Mouse (Mus musculus) lung, adult 2 months (tissue): ENCODE data around the gene B4galt5. TPM values are rescaled to one million over a fixed set of nuclear protein-coding genes. Genes with fewer than 3 reads are reported as not detected.

ENCODE experiments used
- DNase-seq: peaks from one replicate; pipeline ENCODE4 v3.0.0; 2022
- H3K4me1 ChIP-seq: fragments of 200-500 bp; 2 replicates; pipeline ENCODE4 v1.6.1; 2011; ENCODE audit warnings: low read length; ENCODE audit not compliant: control insufficient read depth, insufficient read depth
- H3K4me3 ChIP-seq: fragments of 200-500 bp; replicated peaks from 2 replicates; pipeline ENCODE3; 2011; ENCODE audit warnings: low read depth, mild to moderate bottlenecking, control low read depth, low read length; ENCODE audit errors: extremely low read depth
- CTCF ChIP-seq: fragments of 200-500 bp; IDR thresholded peaks from 2 replicates; pipeline ENCODE4 v1.5.1; 2011; ENCODE audit warnings: mild to moderate bottlenecking, low read length, control low read depth; ENCODE audit not compliant: insufficient read depth
- POLR2A ChIP-seq: fragments of 200-500 bp; IDR thresholded peaks from 2 replicates; pipeline ENCODE4 v1.6.1; 2011; ENCODE audit warnings: low read depth, mild to moderate bottlenecking, control low read depth, low read length, borderline replicate concordance; ENCODE audit errors: extremely low read depth
- WGBS: fragments of 180-500 bp; shearing (Covaris S2); methylation state at CpG from one replicate; pipeline ENCODE4 v1.1.7; 2018; 5-methylcytosine and 5-hydroxymethylcytosine counted together
- polyA plus RNA-seq: library from polyadenylated mRNA; depleted of rRNA; stranded (reverse); fragments of >200 nt; gene quantifications from 2 replicates; pipeline ENCODE4 v1.2.3, GENCODE M21; 2012

The B4galt5 gene
- polyA plus RNA-seq, 1 experiment: 20.5 TPM

DNA sequence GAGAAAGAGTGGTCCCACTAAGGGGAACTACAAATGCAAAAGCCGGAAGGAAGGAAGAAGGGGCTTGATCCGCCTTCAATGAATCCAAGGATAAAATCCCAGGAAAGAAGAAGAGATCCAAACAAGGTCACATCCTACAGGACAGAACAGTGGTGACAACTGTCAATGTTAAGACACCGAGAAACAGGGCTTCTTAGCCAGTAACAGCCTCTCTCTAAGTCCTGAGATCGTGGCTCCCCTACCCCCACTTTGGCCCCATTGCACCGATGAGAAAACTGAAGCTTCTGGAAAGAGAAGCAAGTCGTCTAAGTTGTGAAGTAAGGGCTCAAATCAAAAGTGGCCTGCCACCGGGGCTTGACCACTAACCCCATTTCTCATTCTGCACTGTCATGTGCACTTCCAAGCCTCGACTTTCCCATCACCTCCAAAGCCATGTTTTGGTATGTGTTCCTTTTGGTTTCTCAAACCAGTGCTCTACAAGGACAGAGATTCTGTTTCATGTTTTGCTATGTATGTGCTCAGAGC is 1.2 kb upstream of the B4galt5 start:
- peaks cover 15% of the 10 kb centered on the region for H3K4me1 ChIP-seq
- DNase-seq: no peak
- 42% methylated on average over 8 of the region's 8 CpGs for WGBS
- no peak overlapping the region for H3K4me3 ChIP-seq
- TF ChIP-seq POLR2A (no peak), CTCF (no peak)

DNA sequence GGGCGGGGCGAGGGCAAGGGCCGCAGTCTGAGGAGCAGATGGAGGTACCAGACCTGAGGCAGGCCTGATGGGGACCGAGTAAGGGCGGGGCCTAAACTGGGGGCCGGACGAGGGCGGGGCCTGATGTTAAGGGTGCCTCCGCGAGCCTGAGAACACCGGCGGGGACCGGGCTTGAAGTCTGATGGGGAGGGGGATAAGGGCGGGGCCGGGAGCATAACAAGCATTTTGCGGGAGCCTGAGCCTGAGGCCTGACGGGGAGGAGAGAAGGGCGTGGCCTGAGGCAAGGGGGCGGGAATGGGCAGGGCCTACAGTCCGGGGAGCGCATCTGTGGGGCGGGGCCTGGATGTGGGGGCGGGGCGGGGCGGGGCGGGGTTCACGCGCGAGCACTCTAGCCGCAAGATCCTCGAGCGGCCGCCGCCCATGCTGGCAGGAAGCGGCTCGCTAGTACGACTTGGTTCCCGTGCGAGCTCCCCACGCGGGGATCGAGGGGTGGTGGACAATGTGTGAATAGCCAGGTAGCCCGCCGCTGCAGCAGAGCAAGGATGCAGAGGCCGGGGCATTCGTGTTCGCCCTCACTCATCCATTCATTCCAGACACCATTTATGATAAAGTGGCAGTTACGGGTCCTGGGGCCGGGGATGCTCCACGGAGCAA is 427 bp upstream of the B4galt5 start:
- H3K4me3 ChIP-seq: peak overlapping the region; percentile 52
- DNase-seq: peak; percentile 92
- TF ChIP-seq POLR2A (peak; percentile 40; the same call in 1 of the 2 replicates), CTCF (no peak)
- 1% methylated on average over 46 of the region's 50 CpGs for WGBS
- peaks cover 15% of the 10 kb centered on the region for H3K4me1 ChIP-seq

DNA sequence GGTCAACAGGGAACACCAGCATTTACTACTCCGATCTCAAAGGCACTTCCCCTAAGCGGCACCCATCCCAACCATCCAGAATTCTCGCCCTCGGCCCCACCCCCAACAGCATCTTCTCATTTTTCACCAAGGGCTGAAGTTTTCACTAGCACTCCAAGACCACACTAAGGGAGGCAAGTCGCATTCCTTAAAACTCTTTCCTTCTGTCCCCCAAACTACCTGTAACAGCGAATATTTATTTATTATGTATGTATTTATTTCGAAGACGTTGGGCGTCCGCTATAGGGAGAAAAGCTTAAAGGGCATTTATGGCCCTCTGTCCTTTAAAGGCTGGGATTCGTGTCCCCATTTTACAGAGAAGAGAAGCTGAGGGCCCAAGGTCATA is 1.0 kb downstream of the B4galt5 start:
- WGBS: 7% methylated on average over 11 of the region's 11 CpGs
- Histone ChIP-seq H3K4me1 (peaks cover 15% of the 10 kb centered on the region), H3K4me3 (peak overlapping the region; percentile 59)
- TF ChIP-seq POLR2A: no peak
- TF ChIP-seq CTCF: no peak
- DNase-seq: no peak

DNA sequence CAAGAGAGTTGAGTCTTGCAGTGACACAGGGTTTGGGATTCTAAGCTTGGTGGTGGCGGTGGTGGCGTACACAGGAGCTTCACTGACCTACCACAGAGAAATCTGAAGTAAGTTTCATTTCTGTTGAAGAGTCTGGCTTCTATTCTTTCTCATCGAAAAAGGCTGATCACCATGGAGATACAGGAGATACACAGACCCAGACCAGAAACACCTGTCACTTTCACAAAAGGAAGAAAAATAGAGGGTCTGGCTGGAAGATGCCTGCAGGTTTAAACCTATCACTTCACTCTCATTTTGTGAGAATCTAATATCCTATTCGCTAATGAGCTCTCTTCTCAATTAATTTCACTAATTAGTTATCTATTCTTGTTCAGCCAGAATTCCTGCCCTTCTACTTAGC is 1.6 kb downstream of the B4galt5 start:
- Histone ChIP-seq H3K4me3 (no peak overlapping the region), H3K4me1 (peaks cover 12% of the 10 kb centered on the region)
- WGBS: 68% methylated on average over 4 of the region's 4 CpGs
- no peak for TF ChIP-seq CTCF
- no peak for TF ChIP-seq POLR2A
- DNase-seq: no peak

DNA sequence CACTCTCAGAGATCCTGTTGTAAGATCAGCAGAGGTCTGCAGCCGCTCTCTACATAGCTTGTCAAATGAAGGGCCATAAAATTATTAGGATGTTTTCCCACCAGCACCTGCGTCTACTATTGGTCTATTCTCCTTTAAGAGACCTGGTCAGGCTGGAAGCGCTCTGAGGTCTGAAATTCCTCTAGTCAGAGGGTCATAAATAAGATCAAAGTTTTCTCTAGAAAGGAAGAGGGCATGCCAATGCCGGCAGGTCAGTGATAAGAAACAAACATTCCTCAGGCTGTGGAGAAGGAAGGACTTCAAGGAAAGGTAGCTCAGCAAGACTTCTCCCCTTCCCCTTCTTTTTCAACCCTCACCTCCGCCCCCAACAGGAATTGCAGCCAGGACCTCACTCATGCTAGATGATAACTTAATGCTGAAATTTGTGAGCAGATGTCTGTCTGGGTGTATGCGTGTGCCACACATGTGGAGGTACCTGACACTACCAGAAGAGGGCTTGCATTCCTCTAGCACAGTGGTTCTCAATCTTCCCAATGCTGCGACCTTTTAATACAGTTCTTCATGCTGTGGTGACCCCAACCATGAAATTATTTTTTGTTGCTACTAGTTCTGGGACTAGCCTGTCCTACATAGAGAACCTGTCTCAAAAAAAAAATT is 3.3 kb downstream of the B4galt5 start:
- 67% methylated on average over 7 of the region's 7 CpGs for whole genome bisulfite sequencing
- Histone ChIP-seq H3K4me1 (peaks cover 6% of the 10 kb centered on the region), H3K4me3 (no peak overlapping the region)
- TF ChIP-seq POLR2A: no peak
- TF ChIP-seq CTCF: no peak
- no peak for DNase-seq

DNA sequence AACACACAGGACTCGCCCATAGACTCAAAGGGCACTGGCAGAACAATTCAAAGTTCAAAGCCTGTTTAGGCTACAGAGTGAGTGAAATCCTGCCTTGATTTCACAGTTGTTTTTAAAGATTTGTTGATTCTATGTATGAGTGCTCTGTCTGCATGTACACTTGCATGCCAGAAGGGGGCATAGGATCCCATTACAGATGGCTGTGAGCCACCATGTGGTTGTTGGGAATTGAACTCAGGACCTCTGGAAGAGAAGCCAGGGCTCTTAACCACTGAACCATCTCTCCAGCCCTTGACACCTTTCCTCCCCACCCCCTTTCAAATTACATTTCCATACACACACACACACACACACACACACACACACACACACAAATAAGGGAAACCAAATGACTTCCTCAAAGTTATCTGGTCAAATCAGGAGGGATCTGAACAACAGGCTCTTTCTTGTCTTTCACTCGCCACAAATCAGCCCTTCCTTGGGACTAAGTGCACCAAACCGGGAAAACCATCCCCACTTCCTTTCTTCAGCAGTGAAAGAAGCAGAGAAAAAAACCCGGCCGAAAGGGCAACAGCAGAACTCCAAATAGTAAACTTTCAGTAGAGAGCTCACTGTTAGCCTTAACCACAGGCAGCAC is 4.0 kb downstream of the B4galt5 start:
- 37% methylated on average over 5 of the region's 5 CpGs for WGBS

DNA sequence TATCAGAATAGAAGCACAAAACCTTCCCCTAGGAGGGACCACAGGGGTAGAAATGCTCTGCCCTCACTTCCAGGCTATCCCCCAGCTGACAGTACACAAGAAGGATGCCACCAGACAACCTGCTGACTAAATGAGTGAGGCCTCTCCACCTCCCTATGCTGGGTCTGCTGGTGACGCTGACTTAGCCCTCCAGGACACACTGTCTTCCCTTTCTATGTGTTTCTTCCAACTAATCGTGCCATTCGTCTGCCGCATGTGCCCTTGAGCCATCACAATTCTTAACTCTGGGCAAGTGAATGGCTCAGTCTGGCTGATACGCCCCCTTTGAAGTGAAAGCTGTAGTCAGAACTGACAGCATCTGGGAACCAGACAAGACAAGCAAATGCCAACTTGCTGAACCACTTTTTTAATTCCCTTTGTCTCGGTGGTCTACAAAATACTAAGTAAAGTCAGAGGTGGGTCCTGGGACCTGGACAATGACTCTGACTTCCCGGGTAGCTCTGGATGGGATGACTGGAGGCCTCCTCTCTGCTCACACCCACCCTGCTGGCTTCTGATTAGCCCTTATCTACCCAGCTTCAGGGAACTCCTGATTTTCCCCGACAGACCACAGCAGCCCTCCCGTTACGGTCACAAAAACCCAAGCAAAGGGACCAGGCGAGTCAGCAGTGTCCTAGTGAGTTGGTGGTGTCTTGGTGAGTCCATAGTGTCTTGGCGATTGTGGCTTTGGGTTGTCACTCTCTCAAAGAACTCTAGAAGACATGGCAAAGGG is 5.4 kb downstream of the B4galt5 start:
- H3K4me3 ChIP-seq: no peak overlapping the region
- TF ChIP-seq POLR2A: no peak
- TF ChIP-seq CTCF: no peak
- 80% methylated on average over 12 of the region's 12 CpGs for WGBS
- DNase-seq: no peak
- H3K4me1 ChIP-seq: no peaks in the 10 kb centered on the region

More for the DNA sequence above, 4.0 kb downstream of the B4galt5 start:
- Histone ChIP-seq H3K4me3 (no peak overlapping the region), H3K4me1 (no peaks in the 10 kb centered on the region)
- no peak for TF ChIP-seq CTCF
- no peak for TF ChIP-seq POLR2A
- DNase-seq: no peak

DNA sequence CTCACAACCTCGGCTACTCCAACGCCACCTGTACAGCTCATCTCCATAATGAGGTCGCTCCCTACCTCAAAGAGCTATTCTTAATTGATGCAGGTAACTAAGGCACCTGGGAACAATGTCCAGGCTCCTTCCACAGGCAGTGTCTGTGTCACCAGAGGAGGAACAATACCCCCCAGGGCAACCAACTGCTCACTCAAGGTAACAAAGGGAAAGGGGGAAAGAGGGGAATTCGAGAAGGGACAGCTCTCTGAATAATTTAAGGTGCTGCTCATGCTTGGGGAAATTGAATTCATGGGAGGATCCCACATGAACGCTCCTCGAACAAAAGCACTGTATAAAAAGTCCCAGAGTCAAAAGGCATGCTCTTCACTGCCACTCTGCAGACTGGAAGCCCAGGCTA is 6.1 kb downstream of the B4galt5 start:
- Histone ChIP-seq H3K4me3 (no peak overlapping the region), H3K4me1 (no peaks in the 10 kb centered on the region)
- TF ChIP-seq POLR2A: no peak
- no peak for TF ChIP-seq CTCF
- no peak for DNase-seq
- 82% methylated on average over 6 of the region's 6 CpGs for WGBS

DNA sequence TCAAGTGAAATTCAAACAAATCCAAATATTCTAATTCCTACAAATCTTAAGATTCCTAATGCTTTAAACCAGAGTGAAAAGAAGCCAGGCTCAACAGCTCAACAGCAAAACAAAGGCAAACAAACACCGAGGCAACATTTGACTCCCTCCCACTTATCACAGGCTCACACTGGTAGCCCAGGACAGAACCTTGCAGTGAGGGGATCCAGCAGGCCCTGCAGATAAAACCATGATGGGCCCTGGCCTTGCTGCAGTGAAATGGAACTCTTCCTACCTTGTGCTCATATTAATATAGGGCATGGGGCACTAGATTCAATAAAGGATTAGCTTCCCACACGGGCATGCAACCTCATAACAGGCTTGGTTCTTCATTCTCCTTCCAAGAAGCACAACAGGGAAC is 11.4 kb downstream of the B4galt5 start:
- DNase-seq: no peak
- peaks cover 16% of the 10 kb centered on the region for H3K4me1 ChIP-seq
- 53% methylated on average over 2 of the region's 2 CpGs for WGBS
- TF ChIP-seq CTCF (no peak), POLR2A (no peak)
- H3K4me3 ChIP-seq: no peak overlapping the region
